Mouse (Mus musculus): ENCODE results near the gene Cd47.

- TF ChIP-seq CTCF (IDR thresholded peaks at IDR 0.05; ENCODE audit: low read depth) (no peak), EP300 (IDR thresholded peaks at IDR 0.05; ENCODE audit: low read depth) (no peak)
These were observed 25.0 kb upstream of the Cd47 start for GRCm38 (mm10) chr16:49775002-49775966.

Data from heart, postnatal 0 days (tissue).